Mouse (Mus musculus) liver, embryonic 14.5 days (tissue): Measurements from ENCODE around the gene Nrxn3.

Experiments used
- CTCF ChIP-seq: IDR thresholded peaks from 2 replicates; pipeline ENCODE4 v1.5.1; 2016; ENCODE audit warnings: antibody characterized with exemption, low read depth, control low read depth
- EP300 ChIP-seq: IDR thresholded peaks from 2 replicates; pipeline ENCODE4 v1.6.1; 2016; ENCODE audit warnings: antibody characterized with exemption, low read depth

GRCm38 (mm10) chr12:90281236-90281635 is 1558.6 kb downstream of the Nrxn3 start:
- no peak for TF ChIP-seq CTCF
- TF ChIP-seq EP300, result no peak
